Mouse (Mus musculus): ENCODE measurements around the gene Edn1.

Gene Edn1

GRCm38 (mm10) chr13:42301161-42301721, at the start of gene Edn1:
Edn1 (plus strand) TSS chr13:42301476.
- peak; percentile 73 for DNase-seq

DNA sequence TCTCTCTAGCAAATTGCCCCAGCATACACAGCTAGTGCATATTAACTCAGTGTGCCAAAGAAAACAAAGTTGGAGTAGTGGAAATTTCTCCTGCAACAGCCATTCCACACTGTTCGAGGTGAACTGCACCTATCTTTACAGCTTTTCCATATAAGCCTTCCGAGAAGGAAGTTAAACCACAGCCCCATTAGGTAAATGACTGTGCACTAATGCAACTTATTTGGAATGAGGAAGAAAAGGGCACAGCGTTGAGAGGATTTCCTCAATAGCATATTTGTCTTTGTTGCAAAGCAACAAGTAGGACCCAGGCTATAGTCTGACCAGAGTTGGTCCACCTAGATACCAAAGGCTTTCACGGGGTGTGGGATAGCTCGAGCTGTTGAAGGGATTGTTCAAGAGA, 47.5 kb upstream of the Edn1 start:
- DNase-seq: no peak

DNA sequence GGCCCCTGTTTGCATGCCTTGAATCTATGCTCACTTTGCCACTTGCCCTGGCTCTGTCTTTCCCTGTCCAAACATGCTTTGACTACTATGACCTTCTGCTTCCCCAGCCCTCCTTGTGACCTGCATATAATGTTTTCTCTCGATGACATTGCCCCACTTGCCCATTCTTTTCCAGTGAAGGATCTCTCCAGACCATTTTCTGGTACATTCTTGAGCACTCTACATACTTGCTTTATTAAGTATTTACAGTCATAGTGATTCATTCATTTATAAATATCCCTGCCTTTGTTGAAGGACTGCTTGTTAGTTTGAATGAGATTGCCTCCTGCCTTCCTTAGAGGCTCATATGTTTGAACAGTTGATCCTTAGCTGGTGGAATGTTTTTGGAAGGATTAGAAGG, 46.2 kb upstream of the Edn1 start:
- DNase-seq: no peak

- DNase-seq: peak; percentile 41
Observed at GRCm38 (mm10) chr13:42258422-42258821, 42.9 kb upstream of the Edn1 start.

DNA sequence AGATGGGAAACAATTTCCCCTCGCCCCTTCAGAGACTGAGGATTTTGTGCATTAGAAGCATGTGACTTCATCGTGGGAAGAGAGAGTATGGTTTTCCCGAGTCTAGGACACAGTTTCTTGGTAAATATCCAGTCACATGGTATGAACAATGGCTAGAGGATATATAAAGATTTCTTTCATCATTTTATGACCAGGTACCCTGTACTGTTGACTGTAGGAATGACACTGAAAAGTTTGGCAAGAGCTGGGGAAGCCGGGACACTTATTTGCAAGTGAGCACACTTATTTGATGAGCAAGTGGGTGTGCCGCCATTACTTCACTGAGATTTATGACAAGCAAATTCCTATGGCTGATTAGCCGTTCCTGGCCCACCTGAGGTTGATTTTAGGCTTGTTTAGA, 40.6 kb upstream of the Edn1 start:
- DNase-seq: no peak

GRCm38 (mm10) chr13:42270051-42270450, 31.2 kb upstream of the Edn1 start:
- DNase-seq: no peak

- DNase-seq: no peak
Observed at GRCm38 (mm10) chr13:42276774-42277454, 24.4 kb upstream of the Edn1 start.

GRCm38 (mm10) chr13:42277751-42278150, 23.5 kb upstream of the Edn1 start:
- DNase-seq: no peak

DNA sequence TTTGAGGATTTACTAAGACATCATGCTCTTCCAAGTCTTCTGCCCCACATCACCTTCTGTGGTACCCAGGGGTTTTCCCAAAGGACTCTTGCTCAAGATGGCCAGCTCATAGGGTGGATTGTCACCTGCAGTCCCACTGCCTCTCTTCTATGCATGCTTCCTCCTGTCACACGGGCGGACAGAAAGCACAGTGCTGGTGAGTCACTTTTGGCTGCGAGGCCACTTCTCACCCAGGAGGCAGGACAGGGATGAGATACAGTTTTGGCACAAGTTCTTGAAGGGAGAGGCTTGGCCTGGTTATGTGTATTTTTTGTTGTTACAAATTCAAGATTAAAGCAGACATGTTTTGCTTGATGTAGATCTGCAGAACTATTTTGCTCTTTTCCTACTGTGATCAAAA, 15.4 kb upstream of the Edn1 start:
- no peak for DNase-seq

DNA sequence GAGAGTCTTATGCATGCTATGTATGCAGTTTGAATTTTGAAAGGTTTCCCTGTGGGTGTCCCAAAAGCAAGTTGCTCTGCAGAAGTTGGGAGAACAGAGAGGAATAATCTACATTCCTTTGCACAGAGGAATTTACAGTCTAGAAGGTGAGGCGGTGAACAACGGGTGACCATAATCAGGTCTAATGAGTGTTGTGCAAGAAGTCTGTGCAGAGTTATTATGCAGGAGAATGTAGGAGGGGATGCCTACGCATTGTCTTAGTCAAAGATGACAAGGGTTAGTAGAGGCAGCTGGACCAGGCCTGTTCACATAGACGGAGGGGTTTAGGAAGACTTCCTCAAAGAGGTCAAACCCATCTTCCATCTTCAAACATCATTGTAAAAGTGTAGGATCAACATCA, 14.5 kb upstream of the Edn1 start:
- no peak for DNase-seq

DNA sequence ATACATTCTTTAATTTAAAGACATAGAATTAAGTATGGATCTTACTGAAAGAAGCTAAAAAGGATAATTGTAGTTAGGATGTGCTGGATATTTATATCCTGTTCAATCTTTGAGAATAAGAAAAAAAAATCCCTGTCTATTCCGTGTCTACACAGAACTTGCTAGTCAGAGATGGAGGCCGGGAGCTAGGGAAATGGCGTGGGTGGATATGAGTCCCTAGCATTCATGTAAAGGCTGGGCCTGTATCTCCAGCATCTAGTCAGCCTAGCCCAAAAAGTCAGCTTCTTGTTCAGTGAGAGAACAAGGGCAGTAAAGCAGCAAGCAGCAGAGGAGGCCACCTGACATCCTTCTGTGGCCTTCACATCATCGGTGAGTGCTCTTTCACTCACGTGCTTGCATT, 8.7 kb upstream of the Edn1 start:
- DNase-seq: no peak

DNA sequence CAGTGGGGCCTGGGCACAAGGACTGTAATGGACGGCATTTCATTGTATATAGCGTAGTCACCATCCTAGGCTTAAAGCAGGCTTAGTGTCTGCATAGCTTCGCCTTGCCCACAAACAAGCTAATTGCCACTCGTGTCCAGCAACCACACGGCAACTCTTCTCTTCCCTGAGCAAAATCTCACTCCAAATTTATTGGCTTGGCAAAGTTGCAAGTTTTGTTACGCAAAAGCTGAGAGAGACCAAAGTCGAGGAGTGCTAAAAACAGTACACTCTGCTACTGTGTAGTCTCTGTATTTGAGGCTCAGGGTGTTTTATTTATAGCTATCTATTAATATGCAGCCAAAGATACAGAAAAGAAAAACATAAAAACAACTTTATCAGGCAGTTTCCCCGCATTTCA, 3.0 kb upstream of the Edn1 start:
- no peak for DNase-seq

GRCm38 (mm10) chr13:42298766-42299165, 2.5 kb upstream of the Edn1 start:
- DNase-seq: peak; percentile 53

GRCm38 (mm10) chr13:42300567-42300966, 709 bp upstream of the Edn1 start:
- DNase-seq: peak; percentile 90

- peak; percentile 36 for DNase-seq
Observed at GRCm38 (mm10) chr13:42301961-42302861, 935 bp downstream of the Edn1 start.

DNA sequence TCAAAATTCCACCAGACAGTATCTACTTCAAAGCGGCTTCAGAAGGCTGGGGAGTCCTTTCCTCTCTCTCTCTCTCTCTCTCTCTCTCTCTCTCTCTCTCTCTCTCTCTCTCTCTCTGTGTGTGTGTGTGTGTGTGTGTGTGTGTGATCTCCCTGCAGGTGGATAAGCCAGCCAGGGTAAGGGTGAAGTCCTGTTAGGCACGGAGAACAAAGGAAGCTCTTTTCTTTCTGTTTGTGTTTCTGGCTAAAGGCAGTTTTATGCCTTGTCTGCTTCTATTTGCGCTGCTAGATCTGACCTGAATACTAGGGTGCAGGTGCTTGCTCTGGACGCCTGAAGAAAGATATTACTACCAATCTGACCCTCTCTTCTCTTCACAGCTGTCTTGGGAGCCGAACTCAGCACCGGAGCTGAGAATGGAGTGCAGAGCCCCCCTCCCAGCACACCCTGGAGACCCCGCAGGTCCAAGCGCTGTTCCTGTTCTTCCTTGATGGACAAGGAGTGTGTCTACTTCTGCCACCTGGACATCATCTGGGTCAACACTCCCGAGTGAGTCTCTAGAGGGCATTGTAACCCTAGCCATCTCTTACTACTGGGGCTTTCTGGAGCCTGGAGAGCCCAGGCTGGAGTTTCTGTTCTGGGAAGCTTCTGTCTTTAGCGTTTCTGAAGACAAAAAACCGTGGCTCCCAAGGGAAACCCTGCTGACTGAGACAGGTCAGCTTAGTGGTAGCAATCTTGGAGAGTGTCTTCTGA, 2.1 kb downstream of the Edn1 start:
- peak; percentile 38 for DNase-seq

GRCm38 (mm10) chr13:42304139-42304538, 2.9 kb downstream of the Edn1 start:
- peak; percentile 46 for DNase-seq

DNA sequence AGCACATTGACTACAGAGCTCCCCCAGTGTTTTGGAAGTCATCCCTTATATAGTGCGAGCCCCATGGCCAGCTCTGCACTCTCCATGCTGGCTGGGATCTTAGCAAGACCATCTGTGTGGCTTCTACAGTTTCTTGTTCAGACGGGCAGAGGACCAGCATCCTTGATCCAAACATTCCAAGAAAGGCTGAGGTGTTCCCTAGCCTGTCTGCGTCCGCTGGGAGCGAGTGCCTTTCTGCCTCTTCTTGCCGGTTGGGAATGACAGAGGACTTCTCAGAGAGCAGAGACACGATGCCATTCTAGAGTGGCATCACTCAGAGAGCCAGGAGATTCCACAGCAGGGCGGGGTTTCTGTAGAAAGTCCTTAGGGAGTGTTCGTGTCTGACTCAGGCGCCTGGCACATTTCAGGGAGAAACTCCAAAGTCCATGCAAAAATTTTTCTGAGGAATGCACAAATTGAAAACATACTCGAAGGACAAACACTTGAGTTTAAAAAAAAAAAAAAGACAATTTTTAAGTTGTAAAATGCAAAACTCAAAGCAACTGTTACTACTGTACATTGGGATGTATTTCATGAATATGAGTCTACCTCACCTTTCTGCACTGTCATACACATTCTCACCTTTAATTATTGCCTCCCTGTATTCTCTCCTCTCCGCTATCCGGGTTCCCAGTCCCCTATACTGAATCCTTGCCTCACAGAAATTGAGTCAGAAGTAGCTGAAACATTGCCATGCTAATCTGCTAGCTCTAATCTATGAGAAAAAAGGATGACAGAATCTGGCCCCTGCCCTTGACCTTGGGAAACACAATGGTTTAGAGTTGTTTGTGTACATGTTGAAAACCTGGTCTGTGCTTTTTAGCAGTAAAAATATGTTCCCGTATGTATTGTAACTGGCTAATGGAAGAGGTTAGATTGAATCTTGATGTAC, 5.9 kb downstream of the Edn1 start:
- no peak for DNase-seq

DNA sequence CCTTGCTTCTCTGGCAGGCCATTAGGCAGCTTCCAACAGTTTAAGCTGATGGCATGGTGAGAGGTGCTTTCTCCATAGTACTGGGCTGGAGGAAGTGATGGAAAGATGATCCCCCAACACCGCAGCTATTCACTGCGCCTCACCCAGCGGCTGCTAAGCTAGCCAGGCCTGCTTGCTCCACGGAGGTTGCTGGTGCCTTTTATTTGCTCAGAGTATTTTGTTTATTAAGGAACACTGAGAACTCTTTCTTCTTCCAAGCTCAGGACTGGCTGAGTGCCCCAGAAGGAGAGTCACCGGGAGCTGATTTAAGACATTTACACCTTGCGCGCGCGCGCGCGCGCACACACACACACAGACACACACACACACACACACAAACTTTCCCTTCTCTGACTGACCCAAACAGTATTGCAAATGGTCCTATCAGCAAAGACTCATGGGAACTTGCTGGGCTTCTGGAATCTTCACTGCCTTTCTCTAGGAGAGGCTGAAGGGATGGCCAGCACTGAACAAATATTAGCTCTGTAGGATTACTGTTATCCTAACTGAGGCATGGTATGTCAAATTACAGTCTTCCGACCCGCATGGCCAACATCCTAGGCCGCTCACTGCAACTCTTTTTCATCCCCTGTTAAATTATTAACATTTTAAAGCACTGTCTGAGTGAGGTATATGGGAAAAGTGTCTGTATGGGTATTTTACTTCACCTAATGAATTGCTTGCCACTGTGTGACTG, 7.3 kb downstream of the Edn1 start:
- no peak for DNase-seq

DNA sequence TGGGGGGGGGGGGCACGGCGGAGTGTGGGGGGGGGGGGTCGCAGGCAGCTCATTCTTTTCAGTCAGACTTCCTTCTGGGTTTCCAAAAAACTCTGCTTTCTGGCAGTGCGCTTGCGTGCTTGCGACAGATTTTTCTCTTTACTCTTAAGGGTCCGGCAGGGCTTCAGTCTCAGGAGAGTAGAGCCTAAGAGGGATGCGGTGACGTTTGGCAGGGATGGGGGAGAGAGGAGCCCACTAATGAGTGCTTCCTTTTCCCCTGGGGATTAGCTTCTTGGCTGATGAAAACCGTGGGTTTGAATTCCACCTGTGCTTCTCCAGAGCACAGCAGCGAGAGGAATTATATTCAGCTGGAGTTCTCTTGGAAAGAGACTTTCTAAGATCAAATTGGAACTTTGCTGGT, 8.5 kb downstream of the Edn1 start:
- DNase-seq: no peak

GRCm38 (mm10) chr13:42315628-42316027, 14.4 kb downstream of the Edn1 start:
- DNase-seq: no peak
